Mouse (Mus musculus): ENCODE results near the gene Zdhhc21. TPM values are rescaled to one million over a fixed set of nuclear protein-coding genes. Genes with fewer than 3 reads are reported as not detected.

The Zdhhc21 gene
- 15.7 and 17.9 TPM in 2 replicates for polyA plus RNA-seq (2015; fragmentation: Nextera tagmentation; extraction: Ambion mirVana)

DNA sequence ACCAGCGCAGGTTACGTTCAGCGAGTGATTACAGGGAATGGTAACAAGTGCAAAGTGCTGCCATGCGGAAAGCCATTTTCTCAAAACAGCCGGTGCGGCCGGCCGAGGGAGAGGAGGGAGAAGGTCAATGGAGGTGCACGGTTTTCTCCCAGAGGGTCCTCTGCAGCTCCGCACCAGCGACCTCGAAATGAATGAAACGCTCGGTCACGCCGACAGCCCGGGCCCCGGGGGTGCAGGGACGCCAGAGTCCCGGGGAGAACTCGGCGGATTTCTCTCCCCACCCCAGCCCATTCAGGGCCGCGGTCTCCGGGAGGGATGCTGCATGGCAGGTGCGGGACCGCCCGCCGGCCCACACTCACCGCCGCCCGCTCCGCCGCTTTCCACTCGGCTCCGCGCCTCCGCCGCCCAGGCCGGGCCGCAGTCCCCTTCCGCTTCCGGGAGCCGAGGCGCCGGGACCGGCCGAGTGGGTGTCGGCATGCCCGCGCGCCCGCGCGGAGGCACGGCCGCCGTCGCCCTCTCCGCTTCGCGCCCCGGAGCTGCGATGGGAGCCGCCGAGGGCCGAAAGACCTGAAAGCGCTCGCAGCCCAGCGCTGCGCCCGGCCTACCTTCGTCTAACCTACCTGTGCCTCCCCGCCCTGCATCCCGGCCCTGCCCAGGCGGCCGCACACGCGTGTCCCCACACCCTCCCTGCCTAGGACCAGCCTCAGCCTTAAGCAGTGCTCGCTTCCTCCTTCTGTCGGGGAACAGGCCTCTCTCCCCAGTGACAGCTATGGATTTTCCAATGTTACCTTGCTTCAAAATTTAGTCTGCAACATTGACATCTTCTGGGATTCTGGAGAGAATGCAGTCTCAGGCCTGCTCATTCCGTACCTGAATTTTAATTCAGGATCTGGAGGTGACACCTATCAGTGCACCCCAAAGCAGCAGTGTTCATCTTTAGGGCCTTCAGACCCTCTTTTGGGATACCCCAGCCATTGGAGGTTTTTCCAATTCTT is at the start of gene Zdhhc21:
TSS of gene Zdhhc21 (minus strand) at position 828 of the 995 bp plus-strand sequence.
- Histone ChIP-seq H3K4me2 (ENCODE audit: low read depth, low read length) (peak within 1 kb of the TSS; percentile 75), H3K27ac (ENCODE audit: low read length) (peak within 1 kb of the TSS; percentile 50), H3K27me3 (ENCODE audit: control insufficient read depth, insufficient read depth, low read depth, low read length) (no peaks in the 10 kb centered on the region), H3K9me3 (ENCODE audit: control insufficient read depth, low read length) (no peaks in the 10 kb centered on the region), H3K4me1 (replicated peaks; ENCODE audit: control insufficient read depth, insufficient read depth, low read length) (peaks cover 5% of the 10 kb centered on the region), H3K9ac (ENCODE audit: low read length) (peak within 1 kb of the TSS; percentile 82), H3K4me3 (ENCODE audit: low read length) (peak within 1 kb of the TSS; percentile 67), H3K36me3 (ENCODE audit: control insufficient read depth, insufficient read depth, low read length) (no peaks in the 10 kb centered on the region)
- WGBS = under 1% methylated on average over 75 of the region's 82 CpGs
- ATAC-seq (ENCODE audit: low read depth) = peak; percentile 92

DNA sequence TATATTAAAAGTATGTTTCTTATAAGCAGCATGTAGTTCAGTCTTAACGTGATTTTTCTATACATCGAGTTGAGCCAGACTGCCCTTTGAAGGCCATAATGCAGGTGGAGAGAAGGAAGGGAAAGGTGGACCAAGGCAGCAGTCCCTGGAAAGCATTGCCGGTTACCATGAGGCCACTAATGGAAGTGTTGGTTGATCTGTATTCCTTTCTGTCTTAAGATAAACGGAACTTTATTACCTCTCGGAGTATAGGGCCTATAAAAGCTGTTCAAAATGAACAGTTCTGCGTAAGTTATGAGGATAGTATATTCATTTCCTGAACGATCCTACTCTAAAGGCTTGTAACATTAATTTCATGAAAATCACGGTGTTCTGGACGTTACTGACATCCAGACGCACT is 35.5 kb upstream of the Zdhhc21 start:
- ATAC-seq (ENCODE audit: low read depth) = no peak
- 72% methylated on average over 10 of the region's 10 CpGs for WGBS
- Histone ChIP-seq H3K4me1 (replicated peaks; ENCODE audit: control insufficient read depth, insufficient read depth, low read length) (no peaks in the 10 kb centered on the region), H3K9ac (ENCODE audit: low read length) (no peak overlapping the region), H3K27me3 (ENCODE audit: control insufficient read depth, insufficient read depth, low read depth, low read length) (no peaks in the 10 kb centered on the region), H3K27ac (ENCODE audit: low read length) (no peak overlapping the region), H3K9me3 (ENCODE audit: control insufficient read depth, low read length) (no peaks in the 10 kb centered on the region), H3K4me2 (ENCODE audit: low read depth, low read length) (no peak overlapping the region), H3K4me3 (ENCODE audit: low read length) (no peak overlapping the region), H3K36me3 (ENCODE audit: control insufficient read depth, insufficient read depth, low read length) (peaks cover 7% of the 10 kb centered on the region; the same call in 1 of the 2 replicates)

DNA sequence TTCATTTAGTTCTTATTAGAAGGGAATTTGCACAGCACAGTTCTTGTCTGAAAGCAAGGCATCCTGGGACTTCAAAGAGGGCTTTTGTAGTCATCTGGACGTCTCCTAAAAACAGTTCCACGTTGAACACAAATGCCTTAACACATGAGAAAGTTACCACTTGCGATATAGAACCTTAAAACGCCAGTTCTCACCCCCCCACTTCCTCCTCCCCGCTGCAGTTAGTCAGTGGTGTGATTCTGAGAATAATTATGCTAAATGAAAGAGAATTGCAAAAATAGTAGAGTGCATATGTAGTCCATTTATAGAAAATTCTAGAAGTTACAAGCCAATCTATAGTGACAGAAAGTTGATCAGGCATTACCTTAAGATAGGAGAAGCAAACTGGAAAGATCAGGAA is 32.5 kb upstream of the Zdhhc21 start:
- 75% methylated on average over 5 of the region's 5 CpGs for WGBS
- Histone ChIP-seq H3K27me3 (ENCODE audit: control insufficient read depth, insufficient read depth, low read depth, low read length) (no peaks in the 10 kb centered on the region), H3K4me3 (ENCODE audit: low read length) (no peak overlapping the region), H3K4me1 (replicated peaks; ENCODE audit: control insufficient read depth, insufficient read depth, low read length) (no peaks in the 10 kb centered on the region), H3K36me3 (ENCODE audit: control insufficient read depth, insufficient read depth, low read length) (0 out of 2 replicates have a peak, but pooled peaks cover 3% of the 10 kb centered on the region), H3K9ac (ENCODE audit: low read length) (no peak overlapping the region), H3K27ac (ENCODE audit: low read length) (no peak overlapping the region), H3K4me2 (ENCODE audit: low read depth, low read length) (no peak overlapping the region), H3K9me3 (ENCODE audit: control insufficient read depth, low read length) (no peaks in the 10 kb centered on the region)
- ATAC-seq (ENCODE audit: low read depth) = no peak

DNA sequence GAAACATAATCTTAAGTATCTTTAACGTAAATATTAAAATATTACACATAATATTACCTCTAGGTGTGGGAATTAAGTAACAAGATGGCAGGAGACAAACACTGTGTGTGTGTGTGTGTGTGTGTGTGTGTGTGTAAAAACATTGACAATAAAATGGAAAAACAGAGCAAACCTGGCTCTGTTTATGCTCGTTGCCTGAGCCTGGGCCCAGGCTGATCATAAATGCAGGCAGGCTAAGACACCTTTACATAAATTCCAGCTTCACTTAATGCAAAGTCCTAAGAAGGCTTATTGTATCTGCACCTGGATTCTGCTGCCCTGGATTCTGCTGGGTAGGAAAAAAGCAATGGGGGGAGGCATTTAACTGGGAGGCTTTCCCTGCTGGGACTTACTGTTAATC is 31.8 kb upstream of the Zdhhc21 start:
- no peak overlapping the region for H3K4me2 ChIP-seq (ENCODE audit: low read depth, low read length)
- no peak overlapping the region for H3K4me3 ChIP-seq (ENCODE audit: low read length)
- H3K4me1 ChIP-seq (replicated peaks; ENCODE audit: control insufficient read depth, insufficient read depth, low read length) = no peaks in the 10 kb centered on the region
- 0 out of 2 replicates have a peak, but pooled peaks cover 2% of the 10 kb centered on the region for H3K36me3 ChIP-seq (ENCODE audit: control insufficient read depth, insufficient read depth, low read length)
- no peak for ATAC-seq (ENCODE audit: low read depth)
- no peaks in the 10 kb centered on the region for H3K27me3 ChIP-seq (ENCODE audit: control insufficient read depth, insufficient read depth, low read depth, low read length)
- no peak overlapping the region for H3K9ac ChIP-seq (ENCODE audit: low read length)
- WGBS = 78% methylated on average over 2 of the region's 2 CpGs
- H3K9me3 ChIP-seq (ENCODE audit: control insufficient read depth, low read length) = no peaks in the 10 kb centered on the region
- H3K27ac ChIP-seq (ENCODE audit: low read length) = no peak overlapping the region

DNA sequence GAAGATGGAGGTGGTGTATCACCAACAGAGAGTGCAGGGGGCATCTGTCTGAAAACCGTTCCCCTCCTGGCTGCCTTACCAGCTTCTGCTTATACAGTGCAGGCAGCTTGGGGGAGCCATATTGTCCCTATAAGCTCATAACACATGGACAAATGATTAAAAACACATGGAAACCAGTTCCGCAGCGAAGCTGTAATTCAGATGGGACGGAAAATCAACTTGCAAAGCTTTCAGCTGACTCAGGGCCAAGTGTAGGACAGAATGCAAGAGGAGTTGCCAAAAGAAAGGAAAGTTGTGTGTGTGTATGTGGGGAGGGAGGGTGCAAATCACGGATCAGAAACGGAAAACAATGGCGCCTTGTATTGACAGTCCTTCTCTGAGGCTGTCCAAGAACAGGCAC is 31.3 kb upstream of the Zdhhc21 start:
- H3K27ac ChIP-seq (ENCODE audit: low read length) = no peak overlapping the region
- ATAC-seq (ENCODE audit: low read depth) = peak; percentile 82
- H3K9ac ChIP-seq (ENCODE audit: low read length) = no peak overlapping the region
- H3K4me3 ChIP-seq (ENCODE audit: low read length) = no peak overlapping the region
- H3K36me3 ChIP-seq (ENCODE audit: control insufficient read depth, insufficient read depth, low read length) = no peaks in the 10 kb centered on the region
- no peaks in the 10 kb centered on the region for H3K4me1 ChIP-seq (replicated peaks; ENCODE audit: control insufficient read depth, insufficient read depth, low read length)
- H3K27me3 ChIP-seq (ENCODE audit: control insufficient read depth, insufficient read depth, low read depth, low read length) = no peaks in the 10 kb centered on the region
- WGBS = 59% methylated on average over 7 of the region's 7 CpGs
- no peak overlapping the region for H3K4me2 ChIP-seq (ENCODE audit: low read depth, low read length)
- no peaks in the 10 kb centered on the region for H3K9me3 ChIP-seq (ENCODE audit: control insufficient read depth, low read length)

DNA sequence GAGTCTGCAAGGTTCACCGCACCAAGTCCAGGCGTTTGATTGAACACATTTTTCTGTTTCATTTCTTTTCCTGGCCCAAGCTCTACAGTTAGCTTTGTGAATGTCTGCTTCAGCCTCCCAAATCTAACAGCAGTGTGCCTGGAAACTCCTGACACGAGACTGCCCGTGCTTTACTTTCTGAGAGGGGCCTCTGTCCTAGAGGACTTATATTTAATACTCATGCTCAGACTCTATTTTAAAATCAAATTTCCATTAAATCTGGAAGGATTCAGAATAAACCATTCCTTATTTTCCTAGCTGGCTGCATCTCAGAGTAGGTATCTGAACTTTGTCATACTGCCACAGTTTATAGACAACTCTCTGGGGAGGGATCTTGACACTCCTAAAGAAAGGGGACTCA is 30.8 kb upstream of the Zdhhc21 start:
- no peaks in the 10 kb centered on the region for H3K36me3 ChIP-seq (ENCODE audit: control insufficient read depth, insufficient read depth, low read length)
- H3K9ac ChIP-seq (ENCODE audit: low read length) = no peak overlapping the region
- WGBS = 81% methylated on average over 4 of the region's 4 CpGs
- no peak for ATAC-seq (ENCODE audit: low read depth)
- no peaks in the 10 kb centered on the region; the same call in 1 of the 2 replicates for H3K4me1 ChIP-seq (replicated peaks; ENCODE audit: control insufficient read depth, insufficient read depth, low read length)
- no peak overlapping the region for H3K27ac ChIP-seq (ENCODE audit: low read length)
- no peak overlapping the region for H3K4me3 ChIP-seq (ENCODE audit: low read length)
- H3K4me2 ChIP-seq (ENCODE audit: low read depth, low read length) = no peak overlapping the region
- no peaks in the 10 kb centered on the region for H3K27me3 ChIP-seq (ENCODE audit: control insufficient read depth, insufficient read depth, low read depth, low read length)
- H3K9me3 ChIP-seq (ENCODE audit: control insufficient read depth, low read length) = no peaks in the 10 kb centered on the region

DNA sequence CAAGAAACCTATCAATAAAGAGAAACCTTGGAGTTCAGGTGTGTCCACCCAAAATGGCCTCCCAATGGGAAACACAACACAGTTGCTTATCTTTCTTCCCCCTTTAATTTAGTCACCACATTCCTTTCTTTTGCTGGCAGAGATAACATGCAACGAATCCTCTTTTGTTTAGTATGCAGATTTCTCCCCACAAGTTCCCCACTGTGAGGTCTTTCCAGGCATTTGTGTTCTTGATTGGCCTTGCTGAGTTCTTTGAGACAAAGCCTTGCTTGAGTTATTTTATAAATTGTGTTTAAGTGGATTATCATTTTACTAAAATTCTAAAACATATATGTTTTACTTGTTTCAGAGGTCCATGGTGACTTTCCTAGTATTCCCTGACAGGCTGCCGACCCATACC is 26.4 kb upstream of the Zdhhc21 start:
- Histone ChIP-seq H3K4me1 (replicated peaks; ENCODE audit: control insufficient read depth, insufficient read depth, low read length) (peaks cover 4% of the 10 kb centered on the region; the same call in 1 of the 2 replicates), H3K9ac (ENCODE audit: low read length) (no peak overlapping the region), H3K36me3 (ENCODE audit: control insufficient read depth, insufficient read depth, low read length) (no peaks in the 10 kb centered on the region), H3K27ac (ENCODE audit: low read length) (no peak overlapping the region), H3K27me3 (ENCODE audit: control insufficient read depth, insufficient read depth, low read depth, low read length) (no peaks in the 10 kb centered on the region), H3K9me3 (ENCODE audit: control insufficient read depth, low read length) (no peaks in the 10 kb centered on the region), H3K4me2 (ENCODE audit: low read depth, low read length) (no peak overlapping the region), H3K4me3 (ENCODE audit: low read length) (no peak overlapping the region)
- 57% methylated on average over 2 of the region's 2 CpGs for WGBS
- ATAC-seq (ENCODE audit: low read depth) = no peak

DNA sequence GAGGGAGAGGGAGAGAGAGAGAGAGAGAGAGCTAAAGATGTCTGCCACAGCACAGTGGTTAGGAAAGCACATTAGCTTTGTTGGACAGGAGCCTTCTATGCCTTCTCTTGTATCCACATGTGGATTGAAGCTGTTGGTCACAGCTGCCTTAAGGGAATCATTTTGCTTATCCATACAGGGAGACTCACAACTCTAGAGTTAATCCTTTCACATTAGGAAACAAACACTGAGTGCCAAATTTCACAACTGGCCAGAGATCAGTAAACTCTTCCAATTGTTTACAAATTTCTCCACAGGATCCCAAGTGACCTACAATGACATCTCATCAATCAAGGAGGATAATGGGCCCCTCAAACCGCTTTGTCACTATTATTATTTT is 25.8 kb upstream of the Zdhhc21 start:
- Histone ChIP-seq H3K4me2 (ENCODE audit: low read depth, low read length) (no peak overlapping the region), H3K4me3 (ENCODE audit: low read length) (no peak overlapping the region), H3K27me3 (ENCODE audit: control insufficient read depth, insufficient read depth, low read depth, low read length) (no peaks in the 10 kb centered on the region), H3K9me3 (ENCODE audit: control insufficient read depth, low read length) (no peaks in the 10 kb centered on the region), H3K36me3 (ENCODE audit: control insufficient read depth, insufficient read depth, low read length) (no peaks in the 10 kb centered on the region), H3K9ac (ENCODE audit: low read length) (no peak overlapping the region), H3K4me1 (replicated peaks; ENCODE audit: control insufficient read depth, insufficient read depth, low read length) (peaks cover 4% of the 10 kb centered on the region; the same call in 1 of the 2 replicates), H3K27ac (ENCODE audit: low read length) (no peak overlapping the region)
- 25% methylated on average over 1 of the region's 1 CpGs for WGBS
- no peak for ATAC-seq (ENCODE audit: low read depth)

DNA sequence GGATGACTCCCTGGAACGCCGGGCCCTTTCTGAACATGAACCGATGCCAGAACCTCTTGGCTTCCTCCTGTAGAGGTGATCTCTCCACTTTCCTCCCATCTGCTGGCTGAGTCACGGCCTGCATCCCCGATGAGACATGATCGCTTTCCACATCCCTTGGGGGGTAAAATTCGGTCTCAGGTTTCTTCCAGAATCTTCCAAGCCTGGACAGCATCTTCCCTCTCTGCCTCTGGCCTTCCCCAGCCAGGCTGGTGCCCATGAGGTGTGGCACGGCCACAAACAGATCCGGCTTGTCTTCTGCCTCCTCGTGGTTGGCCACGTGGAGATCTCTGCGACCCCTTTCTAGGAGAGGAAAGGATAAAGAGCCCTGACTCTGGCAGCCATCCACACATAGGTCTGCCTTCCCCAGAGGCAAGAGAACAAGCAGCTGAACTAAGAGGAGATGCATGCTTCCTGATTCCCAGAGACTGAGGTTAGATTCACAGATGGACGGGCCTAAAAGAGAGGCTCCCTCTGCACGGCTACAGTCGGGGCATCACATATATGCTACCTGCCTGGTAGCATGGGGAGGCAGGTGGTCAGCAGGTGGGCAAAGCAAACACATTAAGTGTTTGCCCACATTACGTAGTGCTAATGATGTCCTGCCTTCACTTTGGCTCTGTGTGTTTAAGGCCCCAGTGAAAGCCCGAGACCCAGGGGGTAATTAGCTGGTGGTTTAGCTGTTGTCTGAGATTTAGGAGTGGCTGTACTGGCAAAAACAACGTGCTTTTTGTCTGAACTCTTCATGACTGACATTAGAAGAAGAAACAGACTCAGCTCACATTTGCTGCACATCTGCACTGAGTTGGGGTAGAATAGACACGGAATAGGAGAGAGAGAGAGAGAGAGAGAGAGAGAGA is 25.1 kb upstream of the Zdhhc21 start, which contains the start of gene Cer1:
TSS of gene Cer1 (minus strand) at position 513 of the 899 bp plus-strand sequence.
- H3K9me3 ChIP-seq (ENCODE audit: control insufficient read depth, low read length) = no peaks in the 10 kb centered on the region
- ATAC-seq (ENCODE audit: low read depth) = no peak
- H3K4me1 ChIP-seq (replicated peaks; ENCODE audit: control insufficient read depth, insufficient read depth, low read length) = peaks cover 4% of the 10 kb centered on the region; the same call in 1 of the 2 replicates
- H3K27ac ChIP-seq (ENCODE audit: low read length) = no peak within 1 kb of the TSS
- no peak within 1 kb of the TSS for H3K9ac ChIP-seq (ENCODE audit: low read length)
- 53% methylated on average over 18 of the region's 19 CpGs for WGBS
- H3K4me2 ChIP-seq (ENCODE audit: low read depth, low read length) = no peak within 1 kb of the TSS
- no peaks in the 10 kb centered on the region for H3K27me3 ChIP-seq (ENCODE audit: control insufficient read depth, insufficient read depth, low read depth, low read length)
- H3K4me3 ChIP-seq (ENCODE audit: low read length) = no peak within 1 kb of the TSS
- H3K36me3 ChIP-seq (ENCODE audit: control insufficient read depth, insufficient read depth, low read length) = no peaks in the 10 kb centered on the region

All from lung, embryonic 16.5 days (tissue).